Mouse (Mus musculus): Measurements from ENCODE around the gene Fem1a.
A peak's percentile ranks its signal among the peaks of the same experiment; 100 is the strongest.

Fem1a gene

DNA sequence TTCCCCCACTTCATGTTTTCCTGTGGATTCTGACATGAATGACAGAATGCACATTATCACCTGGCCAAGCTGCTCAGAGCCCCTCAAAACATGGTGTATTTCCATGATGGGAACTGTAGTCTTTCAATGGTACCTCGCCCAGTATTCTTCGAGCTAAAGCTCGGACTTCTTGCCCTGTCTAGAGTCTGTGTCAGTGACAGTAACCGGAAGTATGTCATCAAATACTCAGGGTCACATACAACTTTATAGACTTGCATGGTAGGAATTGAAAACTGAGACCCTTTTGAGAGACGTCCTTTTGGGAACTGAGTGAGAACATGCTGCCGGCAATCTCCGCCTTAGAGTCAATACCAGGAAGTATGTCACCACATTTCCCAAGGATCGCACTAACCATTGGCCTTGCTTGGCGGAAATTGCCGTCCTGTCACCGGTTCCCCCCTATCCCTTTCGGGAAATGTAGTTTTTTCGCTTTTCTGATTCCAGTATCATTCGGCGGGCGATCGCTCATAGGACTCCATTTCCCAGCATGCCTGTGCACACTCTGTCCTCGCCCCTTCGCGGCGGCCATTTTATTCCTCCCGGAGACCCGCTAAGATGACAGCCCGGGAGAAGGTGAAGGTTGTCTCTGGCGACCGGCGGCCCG, at the start of gene Fem1a:
Fem1a (plus strand) TSS at position 572 of the 643 bp plus-strand sequence.
- peak; percentile 99 for DNase-seq (ENCODE audit: extremely low read depth, low read depth)

DNA sequence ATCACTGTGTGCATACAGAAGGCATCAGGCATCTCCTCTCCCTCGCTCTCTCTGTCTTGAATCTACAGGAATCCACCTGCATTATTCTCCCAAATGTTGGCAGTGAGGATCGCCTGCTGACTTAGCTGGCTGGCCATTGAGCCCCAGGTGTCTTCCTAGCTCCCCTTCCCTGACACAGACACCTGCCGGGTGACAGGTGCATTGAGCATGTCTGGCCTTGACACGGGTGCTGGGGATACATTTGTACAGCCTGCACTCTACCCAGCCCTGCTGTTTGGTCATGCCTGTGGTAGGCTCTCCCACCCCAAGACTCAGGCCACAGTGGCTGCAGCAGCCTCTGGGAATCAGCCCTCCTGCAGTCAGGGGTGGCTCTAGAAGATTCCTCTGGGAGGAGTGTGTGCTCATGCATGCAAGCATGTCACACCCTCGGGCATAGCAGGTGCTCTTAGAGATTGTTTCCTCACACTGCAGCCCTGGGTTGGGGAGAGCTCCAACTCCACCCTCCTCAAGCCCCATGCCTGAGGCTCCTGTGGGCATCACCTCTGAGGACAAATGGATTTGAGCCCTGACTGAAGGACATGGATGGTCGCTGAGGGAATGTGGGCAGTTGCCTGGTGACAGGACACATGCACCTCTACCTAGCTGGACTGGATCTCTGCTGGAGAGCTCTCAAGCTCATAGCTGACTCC, 49.5 kb upstream of the Fem1a start:
- no peak for DNase-seq (ENCODE audit: extremely low read depth, low read depth)

DNA sequence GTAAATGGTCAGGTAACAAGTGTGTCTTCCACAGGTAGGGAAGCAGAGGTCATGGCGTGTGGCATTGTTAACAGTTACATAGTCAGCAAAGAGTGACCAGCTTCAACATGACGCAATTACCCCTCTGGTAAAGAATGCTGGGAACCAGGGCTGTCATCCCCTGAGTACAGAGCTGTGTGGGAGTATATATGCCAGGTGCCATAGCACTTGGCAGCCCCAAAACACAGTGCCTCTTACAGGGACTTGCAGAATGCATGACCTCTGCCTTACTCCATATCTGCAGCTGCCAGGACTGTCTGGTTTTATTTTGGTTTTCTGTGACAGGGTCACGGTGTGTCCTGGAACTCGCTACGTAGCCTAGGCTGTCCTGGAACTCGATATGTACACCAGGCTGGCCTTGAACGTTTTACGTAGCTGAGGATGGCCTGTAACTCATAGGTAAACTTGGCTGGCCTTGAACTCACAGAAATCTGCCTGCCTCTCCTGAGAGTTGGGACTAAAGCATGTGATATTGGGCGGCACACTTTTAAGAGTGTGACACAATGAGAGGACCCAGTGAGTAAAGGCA, 48.6 kb upstream of the Fem1a start:
- no peak for DNase-seq (ENCODE audit: extremely low read depth, low read depth)

DNA sequence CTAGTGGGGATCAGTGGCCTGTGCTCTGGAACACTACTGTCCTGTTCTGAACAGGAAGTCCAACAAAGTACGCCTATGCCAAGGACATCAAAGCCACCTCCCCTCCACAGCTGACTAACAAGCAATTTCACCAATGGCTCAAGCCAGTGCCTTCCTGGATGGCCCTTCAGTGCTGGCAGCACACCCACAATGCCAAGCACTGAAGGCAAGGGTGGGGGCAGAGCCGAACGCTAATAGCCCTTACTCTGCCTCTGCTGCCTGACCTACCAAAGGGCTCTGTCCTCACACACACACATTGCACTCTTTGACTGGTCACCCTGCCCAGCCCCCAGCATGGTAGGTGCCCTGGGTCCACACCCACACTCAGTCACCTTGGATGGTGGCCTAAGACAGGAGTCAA, 47.8 kb upstream of the Fem1a start:
- no peak for DNase-seq (ENCODE audit: extremely low read depth, low read depth)

DNA sequence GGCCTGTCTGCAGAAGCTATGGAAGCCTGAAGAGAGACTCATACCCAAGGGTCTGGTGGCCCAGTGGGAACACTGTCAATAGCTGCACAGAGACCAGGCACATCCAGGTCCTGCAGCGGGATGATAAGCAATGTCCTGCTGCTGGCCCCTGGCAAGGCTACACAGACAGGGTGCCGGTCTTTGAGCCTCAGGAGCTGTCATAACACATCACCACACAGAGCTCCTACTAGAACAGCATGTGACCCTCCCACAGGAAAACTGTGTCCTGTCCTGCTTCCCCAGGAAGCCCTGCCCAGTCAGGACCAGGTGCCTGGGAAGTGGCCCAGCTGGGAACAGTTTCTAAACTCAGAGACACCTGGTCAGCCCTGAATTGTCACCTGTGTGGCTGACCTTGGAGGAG, 45.5 kb upstream of the Fem1a start:
- DNase-seq (ENCODE audit: extremely low read depth, low read depth), result no peak

DNA sequence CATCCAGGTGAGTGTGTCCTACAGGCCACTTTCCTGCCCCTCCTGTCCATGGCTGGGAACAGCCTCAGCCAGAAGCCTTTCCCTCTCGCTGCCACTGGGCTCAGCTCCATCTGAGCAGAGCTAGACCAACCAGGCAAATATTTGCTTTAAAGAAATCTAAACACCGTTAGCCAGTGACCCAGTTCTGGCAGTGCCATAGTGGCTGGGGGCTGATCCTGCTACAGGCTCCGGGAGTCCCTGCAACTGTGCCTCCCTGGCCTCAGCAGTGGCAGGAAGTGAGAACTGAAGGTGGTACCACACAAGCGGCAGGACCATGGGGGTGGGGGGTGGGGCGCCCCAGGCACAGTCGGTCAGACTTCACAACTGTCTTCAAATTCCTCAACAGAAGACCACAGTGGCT, 43.9 kb upstream of the Fem1a start:
- no peak for DNase-seq (ENCODE audit: extremely low read depth, low read depth)

DNA sequence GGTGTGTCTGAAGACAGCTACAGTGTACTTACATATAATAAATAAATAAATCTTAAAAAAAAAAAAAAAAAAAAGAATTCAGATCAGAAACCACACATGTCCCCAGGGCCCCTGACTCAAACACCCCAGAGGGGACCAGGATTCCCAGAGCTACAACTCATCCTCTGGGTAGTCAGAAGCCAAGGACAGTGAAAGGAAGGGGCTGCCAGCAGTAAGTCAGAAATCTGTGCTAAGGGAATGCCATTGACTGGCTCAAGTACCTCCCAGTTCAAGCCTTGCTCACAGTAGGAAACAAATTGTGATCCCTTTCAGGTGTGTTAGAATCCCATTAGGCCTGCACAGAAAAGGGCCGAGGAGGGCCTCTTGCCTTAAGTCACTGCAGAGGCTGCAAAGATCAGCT, 42.4 kb upstream of the Fem1a start:
- DNase-seq (ENCODE audit: extremely low read depth, low read depth), result no peak

DNA sequence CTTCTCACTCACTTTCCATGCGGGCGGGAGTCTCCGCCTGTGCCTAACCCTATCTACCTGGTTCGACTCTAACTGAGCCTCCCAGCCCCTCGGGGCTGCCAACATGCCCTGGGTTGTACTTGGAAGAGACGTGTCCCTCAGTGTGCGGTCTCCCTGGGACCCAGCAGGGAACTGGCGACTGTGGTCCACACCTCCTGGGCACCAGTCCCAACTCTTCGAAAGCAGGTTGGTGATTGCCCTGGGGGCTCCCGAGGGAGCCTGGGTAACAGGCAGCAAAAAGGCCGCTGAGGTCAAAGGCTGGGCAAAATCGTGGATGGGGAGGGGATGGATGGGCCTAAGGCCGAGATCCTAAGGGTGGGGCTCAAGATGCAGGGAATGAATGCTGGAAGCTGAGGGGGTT, 38.9 kb upstream of the Fem1a start:
- no peak for DNase-seq (ENCODE audit: extremely low read depth, low read depth)

DNA sequence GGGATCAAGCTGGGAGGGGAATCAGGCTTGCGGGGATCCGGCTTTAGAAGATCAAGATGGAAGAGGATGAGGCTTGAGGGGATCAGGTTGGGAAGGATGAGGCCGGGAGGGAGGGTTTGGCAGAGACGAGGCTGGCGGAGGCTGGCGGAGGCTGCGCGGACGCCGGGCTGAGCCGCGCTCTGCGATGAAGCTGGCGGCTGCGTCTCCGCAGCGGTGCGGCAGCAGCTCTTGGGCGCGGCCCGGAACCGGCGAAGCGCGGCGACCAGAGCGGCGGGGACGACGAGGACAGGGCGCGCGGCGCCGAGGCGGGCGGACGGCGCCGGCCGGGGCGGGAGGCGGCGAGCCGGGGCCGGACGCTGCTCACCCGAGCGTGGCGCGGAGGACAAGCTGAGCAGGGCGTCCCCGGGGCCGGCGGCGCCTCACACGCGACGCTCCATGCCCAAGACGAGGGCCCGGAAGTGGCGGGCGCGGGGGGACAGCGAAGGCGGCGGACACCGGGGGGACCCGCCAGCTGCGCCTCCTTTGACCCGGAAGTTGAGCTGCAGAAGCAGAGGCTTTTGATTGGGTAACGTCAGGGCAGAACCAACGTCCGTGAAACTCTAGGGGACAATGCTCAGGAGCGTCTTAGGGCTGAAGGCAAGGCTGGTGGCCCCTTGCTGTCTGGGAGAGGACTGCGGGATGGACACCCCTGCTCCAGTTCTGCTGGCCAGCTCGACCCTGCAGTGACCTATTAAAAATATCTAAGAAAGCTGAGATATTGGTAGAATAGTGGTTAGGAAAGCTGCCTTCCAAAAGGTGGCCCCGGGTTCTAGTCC, 38.0 kb upstream of the Fem1a start, which contains the start of gene Dpp9:
Dpp9 (minus strand) TSS at position 529 of the 815 bp plus-strand sequence.
- peak; percentile 99 for DNase-seq (ENCODE audit: extremely low read depth, low read depth)

DNA sequence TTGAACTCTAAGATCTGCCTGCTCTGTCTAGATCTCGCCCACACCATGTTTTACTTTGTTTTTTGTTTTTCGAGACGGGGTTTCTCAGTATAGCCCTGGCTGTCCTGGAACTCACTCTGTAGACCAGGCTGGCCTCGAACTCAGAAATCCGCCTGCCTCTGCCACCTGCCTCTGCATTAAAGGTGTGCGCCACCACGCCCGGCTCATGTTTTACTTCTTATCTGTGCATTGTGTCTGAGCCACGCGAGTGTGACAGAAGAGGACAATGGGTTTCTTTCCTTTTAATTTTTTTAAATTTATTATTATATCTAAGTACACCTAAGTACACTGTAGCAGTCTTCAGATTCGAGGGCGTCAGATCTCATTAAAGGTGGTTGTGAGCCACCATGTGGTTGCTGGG, 37.4 kb upstream of the Fem1a start:
- DNase-seq (ENCODE audit: extremely low read depth, low read depth), result no peak

DNA sequence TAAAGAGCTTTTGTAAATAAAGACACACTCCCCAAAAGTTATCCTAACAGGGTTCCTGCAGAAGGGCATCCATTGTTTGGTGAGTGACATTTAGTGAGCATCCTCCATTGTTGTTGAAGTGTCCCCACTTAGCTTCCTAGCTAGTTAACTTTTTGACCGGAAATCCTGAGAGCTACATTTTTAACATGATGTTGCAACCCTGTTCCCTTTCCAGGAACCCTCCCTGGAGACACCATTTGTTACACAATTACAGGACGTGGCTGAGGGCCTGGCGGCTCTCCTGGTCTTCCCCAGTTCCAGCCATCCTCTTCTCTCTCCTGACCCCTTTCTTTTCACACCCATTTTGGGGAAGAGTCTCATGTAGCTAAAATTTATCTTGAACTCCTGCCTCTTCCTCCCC, 36.8 kb upstream of the Fem1a start:
- DNase-seq (ENCODE audit: extremely low read depth, low read depth), result no peak

DNA sequence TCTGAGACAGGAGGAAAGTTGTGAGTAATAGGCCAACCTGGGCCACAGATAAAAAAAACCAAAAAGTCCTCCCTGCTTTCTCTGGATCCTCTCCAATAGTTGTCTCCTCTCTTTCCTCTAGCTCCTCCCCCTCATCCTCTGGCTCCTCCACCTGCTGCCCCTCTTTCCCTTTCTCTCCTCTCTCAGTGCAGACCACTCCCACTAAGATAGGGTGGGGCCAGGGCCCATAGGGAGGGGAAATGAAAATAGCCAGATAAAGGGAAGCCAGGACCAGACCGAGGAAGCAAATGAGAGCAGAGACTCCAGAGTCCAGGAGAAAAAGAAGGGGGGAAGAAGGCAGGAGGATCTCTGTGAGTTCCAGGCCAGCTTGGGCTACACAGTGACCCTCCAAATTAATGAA, 31.7 kb upstream of the Fem1a start:
- DNase-seq (ENCODE audit: extremely low read depth, low read depth), result no peak

DNA sequence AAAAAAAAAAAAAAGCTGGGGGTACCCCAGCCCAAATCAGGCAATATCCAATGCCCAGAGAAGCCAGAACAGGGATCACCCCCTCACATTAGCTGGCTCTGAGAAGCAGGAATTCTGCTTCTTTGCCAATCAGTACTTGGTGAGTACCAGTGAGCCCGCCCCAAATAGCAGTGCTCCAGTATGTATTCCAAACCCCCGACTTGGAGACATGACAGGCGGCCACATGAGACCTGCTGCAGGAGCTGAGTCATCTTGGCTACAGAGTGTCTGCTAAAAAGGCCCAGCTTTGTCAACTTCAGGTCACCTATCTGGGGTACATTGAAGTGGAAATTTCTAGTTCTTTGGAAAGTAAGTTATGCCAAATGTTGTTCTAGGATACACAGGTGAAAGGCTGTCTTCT, 30.0 kb upstream of the Fem1a start:
- DNase-seq (ENCODE audit: extremely low read depth, low read depth), result no peak

DNA sequence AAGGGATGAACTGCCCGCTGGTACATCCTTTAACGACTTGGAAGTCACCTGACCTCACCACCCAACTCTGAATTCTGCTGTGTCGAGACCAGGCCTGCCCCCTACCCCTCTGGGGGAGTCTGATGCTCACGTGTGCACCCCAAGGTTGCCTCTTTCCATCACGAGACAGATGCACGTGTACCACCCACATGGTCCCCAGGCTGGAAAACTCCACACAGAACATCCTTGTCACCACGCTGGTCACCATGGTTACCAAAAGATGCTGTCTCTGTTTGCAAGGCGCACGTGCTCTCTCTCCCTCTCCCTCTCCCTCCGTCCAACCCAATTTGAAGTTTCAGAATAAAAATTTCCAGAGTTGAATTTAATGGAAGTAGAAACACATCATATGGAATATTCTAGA, 26.7 kb upstream of the Fem1a start:
- DNase-seq (ENCODE audit: extremely low read depth, low read depth), result no peak

DNA sequence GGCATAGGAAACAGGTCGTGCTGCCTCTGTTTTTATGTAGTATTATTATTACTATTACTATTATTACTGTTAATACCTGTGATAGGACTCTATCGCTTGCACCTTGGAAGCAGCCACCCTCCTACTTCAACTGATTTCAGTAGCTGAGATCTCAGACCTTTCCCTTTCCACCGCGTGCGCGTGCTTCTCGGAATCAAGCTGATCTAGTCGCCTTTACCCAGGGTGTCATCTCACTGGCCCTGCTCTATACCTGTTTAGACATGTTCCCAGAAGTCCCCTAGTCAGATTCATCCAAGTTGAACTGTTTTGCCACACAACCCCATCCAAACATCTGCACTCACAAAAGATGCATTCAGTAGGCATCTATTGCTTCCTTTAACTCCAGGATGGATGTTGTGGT, 23.2 kb upstream of the Fem1a start:
- no peak for DNase-seq (ENCODE audit: extremely low read depth, low read depth)

DNA sequence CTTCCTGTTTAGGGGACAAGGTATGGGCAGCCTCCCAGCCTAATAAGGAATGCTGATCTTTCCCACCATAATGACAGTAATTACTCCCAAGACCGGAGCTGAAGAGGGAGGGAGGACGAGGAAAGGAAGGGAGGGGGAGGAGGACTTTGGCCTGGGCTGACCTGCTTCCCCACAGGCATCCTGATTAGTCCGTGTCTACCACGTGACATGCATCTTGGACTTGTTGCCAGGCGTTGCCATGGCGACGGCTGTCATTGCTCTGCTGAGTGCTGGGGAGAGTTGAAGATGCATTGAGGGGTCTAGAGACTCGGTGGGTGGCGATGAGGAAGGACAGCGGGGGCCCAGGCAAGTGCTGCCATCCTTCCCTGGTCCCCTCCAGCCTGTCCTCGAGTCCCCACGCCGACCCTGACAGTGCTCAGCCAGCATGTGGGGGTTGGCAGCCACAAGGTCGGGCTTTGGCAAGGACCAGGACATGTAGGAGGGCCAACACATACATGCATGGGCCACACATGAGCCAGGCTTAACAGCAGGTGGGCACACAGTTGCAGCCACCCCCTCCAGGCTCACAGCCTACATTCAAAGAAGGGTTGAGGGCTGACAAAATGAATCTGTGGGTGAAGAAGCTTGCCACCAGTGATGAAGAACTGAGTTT, 22.7 kb upstream of the Fem1a start:
- no peak for DNase-seq (ENCODE audit: extremely low read depth, low read depth)

DNA sequence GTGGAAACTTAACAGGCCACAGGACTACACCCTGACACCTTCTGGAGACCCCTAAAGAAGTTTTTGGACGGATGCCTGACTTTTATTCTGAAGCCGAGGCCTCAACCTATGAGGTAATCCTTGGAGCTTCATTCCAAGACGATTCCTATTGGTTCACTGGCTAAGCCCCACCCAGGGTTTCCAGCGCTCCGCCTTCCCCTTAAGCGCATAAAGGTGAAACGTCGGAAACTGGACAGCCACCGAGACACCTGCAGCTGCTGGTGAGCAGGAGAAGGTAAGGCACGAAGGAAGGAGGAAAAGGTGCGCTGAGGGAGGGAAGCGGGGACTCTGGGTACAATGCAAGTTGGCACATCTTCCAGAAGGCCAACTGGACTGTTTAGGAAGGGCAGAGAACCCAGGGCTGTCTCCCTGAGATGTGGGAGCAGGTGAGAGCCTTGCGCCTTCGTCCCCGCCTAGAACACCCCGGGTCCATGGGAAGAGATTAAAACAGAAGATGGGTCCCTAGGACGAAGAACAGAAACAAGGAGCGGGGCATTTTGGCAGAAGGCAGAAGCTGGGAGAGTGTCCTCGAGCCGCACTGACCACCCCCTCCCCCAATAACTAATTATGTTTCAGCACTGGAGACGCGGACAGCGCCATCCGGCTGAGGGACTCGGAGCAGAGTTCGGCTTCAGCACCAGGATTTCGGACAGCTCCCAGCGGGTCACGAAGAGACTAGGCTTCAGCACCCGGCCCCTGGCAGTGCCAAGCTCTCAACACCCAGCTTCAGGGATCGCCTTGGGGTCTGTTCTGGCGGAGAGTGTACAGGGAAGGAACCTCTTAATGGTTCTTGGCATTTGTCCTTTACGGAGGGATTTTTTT, 14.8 kb upstream of the Fem1a start:
- DNase-seq (ENCODE audit: extremely low read depth, low read depth), result peak; percentile 56

DNA sequence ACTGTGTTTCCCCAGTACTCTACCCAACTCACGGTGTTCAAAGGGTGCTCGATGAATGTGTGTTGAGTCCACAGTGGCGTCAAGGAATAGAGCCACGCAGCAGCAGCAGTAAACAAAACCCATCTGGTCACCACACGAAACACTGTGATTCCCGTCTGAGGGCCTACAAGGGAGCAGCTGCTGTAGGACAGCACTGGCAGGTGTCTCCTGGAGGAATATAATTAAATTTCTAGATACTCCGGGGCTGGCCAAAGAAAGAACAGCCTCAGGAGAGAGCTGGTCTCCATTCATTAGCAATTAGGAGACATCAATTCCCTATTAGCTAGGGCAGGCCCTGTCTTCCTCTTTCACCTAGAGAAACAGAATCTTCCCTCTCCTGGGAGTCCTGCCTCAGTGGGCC, 11.0 kb upstream of the Fem1a start:
- DNase-seq (ENCODE audit: extremely low read depth, low read depth), result no peak

DNA sequence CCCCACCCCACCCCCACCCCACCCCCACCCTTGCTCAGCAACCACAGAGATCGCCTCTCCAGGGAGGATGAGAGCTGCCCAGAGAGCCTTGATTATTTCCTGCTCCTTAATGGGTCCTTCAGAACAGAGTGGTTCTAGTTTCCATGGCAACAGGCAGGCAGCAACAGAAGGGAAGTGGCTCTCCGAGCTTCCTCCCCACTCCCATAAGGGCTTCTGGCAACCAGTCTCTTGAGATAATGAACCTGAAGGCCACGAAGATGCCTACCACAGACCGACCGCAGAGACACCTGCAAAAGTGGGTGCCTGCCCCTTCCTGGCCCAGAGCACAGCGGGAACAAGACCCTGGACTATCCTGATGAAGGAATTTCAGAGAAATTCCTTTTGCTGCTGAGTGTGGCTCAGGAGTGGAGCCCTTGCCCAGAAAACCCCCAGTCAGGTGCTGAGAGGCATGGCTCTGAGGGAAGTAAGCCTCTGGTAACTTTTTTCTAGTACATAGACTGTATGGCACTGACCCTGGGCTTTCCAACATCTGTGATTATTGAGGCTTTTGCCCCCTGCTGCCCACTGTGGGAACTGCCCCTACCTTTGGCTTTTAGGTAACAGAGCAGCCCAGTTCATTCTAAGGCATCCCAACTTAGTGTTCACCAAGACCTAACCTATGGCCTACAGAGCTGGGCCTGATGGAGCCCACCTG, 5.3 kb upstream of the Fem1a start:
- DNase-seq (ENCODE audit: extremely low read depth, low read depth), result peak; percentile 68

DNA sequence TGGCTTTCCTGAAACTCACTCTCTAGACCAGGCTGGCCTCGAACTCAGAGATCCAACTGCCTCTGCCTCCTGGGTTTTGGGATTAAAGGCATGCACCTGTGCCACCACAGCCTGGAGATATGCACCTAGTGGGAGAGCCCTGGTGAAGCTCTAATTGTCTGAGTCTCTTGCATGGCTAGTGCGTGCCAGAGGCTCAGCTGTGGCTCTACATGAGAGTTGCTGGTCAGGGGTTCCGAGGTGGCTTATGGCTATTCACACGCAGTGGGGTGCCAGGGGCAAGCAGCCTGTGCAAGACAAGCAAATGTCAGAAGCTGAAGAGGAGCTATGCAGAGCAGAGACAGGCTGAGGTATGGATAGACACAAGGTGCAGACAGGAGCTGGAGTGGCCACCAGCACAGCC, 1.9 kb upstream of the Fem1a start:
- DNase-seq (ENCODE audit: extremely low read depth, low read depth), result no peak

All from MEL-GATA-1-ER (cell line).